Mouse (Mus musculus) fat pad, adult 2 months (tissue): ENCODE data around the gene Rln3.

Experiments used
- DNase-seq: peaks from one replicate; pipeline ENCODE4 v3.0.0-alpha.2; 2011; ENCODE audit warnings: low read depth, low spot score; ENCODE audit errors: extremely low read depth

The Rln3 gene

GRCm38 (mm10) chr8:84044900-84045299, at the start of gene Rln3:
Rln3 (minus strand) TSS chr8:84045000.
- no peak for DNase-seq

- DNase-seq, result no peak
These were observed 45.8 kb upstream of the Rln3 start for GRCm38 (mm10) chr8:84090585-84090984.

- no peak for DNase-seq
These were observed 44.5 kb upstream of the Rln3 start for GRCm38 (mm10) chr8:84089277-84089676.

GRCm38 (mm10) chr8:84087821-84088220, 43.0 kb upstream of the Rln3 start:
- DNase-seq, result no peak

- no peak for DNase-seq
These were observed 42.4 kb upstream of the Rln3 start for GRCm38 (mm10) chr8:84087156-84087555.

- no peak for DNase-seq
These were observed 39.7 kb upstream of the Rln3 start for GRCm38 (mm10) chr8:84084341-84085115.

GRCm38 (mm10) chr8:84083829-84084241, 39.0 kb upstream of the Rln3 start:
- no peak for DNase-seq

- no peak for DNase-seq
These were observed 34.4 kb upstream of the Rln3 start for GRCm38 (mm10) chr8:84079206-84079605.

GRCm38 (mm10) chr8:84076849-84077248, 32.0 kb upstream of the Rln3 start:
- no peak for DNase-seq

- DNase-seq, result no peak
These were observed 31.6 kb upstream of the Rln3 start for GRCm38 (mm10) chr8:84076412-84076811.

- DNase-seq, result no peak
These were observed 28.6 kb upstream of the Rln3 start for GRCm38 (mm10) chr8:84073230-84073976.

- no peak for DNase-seq
These were observed 27.5 kb upstream of the Rln3 start for GRCm38 (mm10) chr8:84072321-84072720.

- DNase-seq, result no peak
These were observed 27.1 kb upstream of the Rln3 start for GRCm38 (mm10) chr8:84071921-84072320.

GRCm38 (mm10) chr8:84070667-84071066, 25.9 kb upstream of the Rln3 start:
- DNase-seq, result no peak

- DNase-seq, result no peak
These were observed 25.4 kb upstream of the Rln3 start for GRCm38 (mm10) chr8:84070241-84070640.

GRCm38 (mm10) chr8:84069750-84070149, 24.9 kb upstream of the Rln3 start:
- no peak for DNase-seq

GRCm38 (mm10) chr8:84069169-84069568, 24.4 kb upstream of the Rln3 start:
- no peak for DNase-seq

GRCm38 (mm10) chr8:84068316-84069035, 23.7 kb upstream of the Rln3 start:
- DNase-seq, result no peak

- no peak for DNase-seq
These were observed 23.1 kb upstream of the Rln3 start for GRCm38 (mm10) chr8:84067911-84068310.

- no peak for DNase-seq
These were observed 22.3 kb upstream of the Rln3 start for GRCm38 (mm10) chr8:84067047-84067573.

GRCm38 (mm10) chr8:84066291-84066930, 21.6 kb upstream of the Rln3 start, which contains the start of gene Rfx1:
Rfx1 (plus strand) TSS chr8:84066834.
- peak; percentile 98 for DNase-seq
